Mouse (Mus musculus) liver, adult 2 months (tissue): ENCODE measurements around the gene Kdelc1.

Experiments
- CTCF ChIP-seq: fragments of 200-500 bp; IDR thresholded peaks from 2 replicates; pipeline ENCODE4 v1.5.1; 2011; ENCODE audit warnings: low read depth, low read length, control low read depth
- POLR2A ChIP-seq: fragments of 200-500 bp; IDR thresholded peaks from 2 replicates; pipeline ENCODE4 v1.6.1; 2011; ENCODE audit warnings: low read length, control low read depth; ENCODE audit not compliant: insufficient read depth; ENCODE audit errors: extremely low read depth

- no peak for TF ChIP-seq CTCF
- TF ChIP-seq POLR2A, result no peak
Measured at GRCm38 (mm10) chr1:44140232-44140631, 21.6 kb upstream of the Kdelc1 start.
